Mouse (Mus musculus) lung, adult 2 months (tissue): ENCODE results near the gene Gm13276.

Source experiments
- CTCF ChIP-seq: fragments of 200-500 bp; IDR thresholded peaks from 2 replicates; pipeline ENCODE4 v1.5.1; 2011; ENCODE audit warnings: mild to moderate bottlenecking, low read length, control low read depth; ENCODE audit not compliant: insufficient read depth
- POLR2A ChIP-seq: fragments of 200-500 bp; IDR thresholded peaks from 2 replicates; pipeline ENCODE4 v1.6.1; 2011; ENCODE audit warnings: low read depth, mild to moderate bottlenecking, control low read depth, low read length, borderline replicate concordance; ENCODE audit errors: extremely low read depth

- TF ChIP-seq CTCF (no peak), POLR2A (no peak)
Observed at GRCm38 (mm10) chr4:88742771-88743371, 42.6 kb upstream of the Gm13276 start.
